Mouse (Mus musculus) pancreas, adult 10 weeks (tissue): ENCODE measurements around the gene Gm10591. TPM values are rescaled to one million over a fixed set of nuclear protein-coding genes. Genes with fewer than 3 reads are reported as not detected.

Experiments used
- polyA plus RNA-seq: library from polyadenylated mRNA; stranded (reverse); fragments of 350-450 nt; fragmentation: Illumina TruSeq; extraction: RNeasy Lipid Tissue Mini Kit (QIAGEN cat#74804); gene quantifications from one replicate; pipeline ENCODE4 v1.2.3, GENCODE M21; 2015; ENCODE audit warnings: low read depth, low replicate concordance; ENCODE audit not compliant: insufficient read depth

Gm10591 gene
- not detected for polyA plus RNA-seq

GRCm38 (mm10) chr4:42611895-42612294 lies at the start of gene Gm10591:
Gene Gm10591, plus strand, starts transcription at chr4:42612195.

GRCm38 (mm10) chr4:42629419-42629818 lies 17.4 kb downstream of the Gm10591 start, which contains the start of gene Gm2564:
Gene Gm2564, plus strand, starts transcription at chr4:42629719.

GRCm38 (mm10) chr4:42654951-42655350 lies 43.0 kb downstream of the Gm10591 start, which contains the start of gene Ccl27b:
Gene Ccl27b, plus strand, starts transcription at chr4:42655251.

DNA sequence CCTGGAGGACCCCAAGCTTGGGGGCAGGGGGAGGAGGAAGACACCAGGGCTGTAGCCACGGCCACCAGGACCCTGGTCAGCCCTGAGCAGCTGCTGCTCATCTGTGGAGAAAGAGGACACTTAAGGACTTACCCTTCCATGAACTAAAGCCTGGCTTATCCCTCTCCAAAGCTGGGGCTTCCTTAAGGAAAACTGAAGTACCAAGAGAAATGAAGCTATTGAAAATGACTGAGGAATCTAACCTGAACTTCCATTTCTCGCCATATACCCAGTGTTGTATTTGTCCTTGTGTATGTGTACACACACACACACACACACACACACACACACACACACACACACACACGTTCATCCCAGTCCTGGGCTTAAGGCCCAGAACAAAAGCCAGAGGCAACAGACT lies 49.8 kb downstream of the Gm10591 start, which contains the start of gene Il11ra2:
Gene Il11ra2, minus strand, starts transcription at position 101 of the 400 bp plus-strand sequence.

Other genes with a start within 250 kb of the Gm10591 start
- not detected for gene Gm21586, start 172.8 kb upstream of the Gm10591 start, polyA plus RNA-seq
- gene Gm2163, start 145.4 kb upstream of the Gm10591 start, polyA plus RNA-seq = not detected
- not detected for gene Fam205a2, start 84.0 kb upstream of the Gm10591 start, polyA plus RNA-seq
- gene Gm2564, start 17.5 kb downstream of the Gm10591 start, polyA plus RNA-seq = 2.6 TPM
- not detected for gene Ccl27b, start 43.1 kb downstream of the Gm10591 start, polyA plus RNA-seq
- gene Il11ra2, start 49.7 kb downstream of the Gm10591 start, polyA plus RNA-seq = not detected
- not detected for gene 4930578G10Rik, start 123.3 kb downstream of the Gm10591 start, polyA plus RNA-seq
- gene Ccl19, start 144.4 kb downstream of the Gm10591 start, polyA plus RNA-seq = 5.0 TPM
- gene Ccl21a, start 161.8 kb downstream of the Gm10591 start, polyA plus RNA-seq = 63.2 TPM
- gene Fam205a1, start 241.7 kb downstream of the Gm10591 start, polyA plus RNA-seq = not detected
- gene Gm12394, start 244.6 kb downstream of the Gm10591 start, polyA plus RNA-seq = not detected